Mouse (Mus musculus) urinary bladder, adult 18-20 months (tissue): ENCODE data around the gene Mmp2.

Source experiments
- DNase-seq, 2 experiments: peaks; one replicate each; pipeline ENCODE4 v3.0.0; 2022; ENCODE audit warnings: low spot score in 2 of 2, mixed read lengths in 2 of 2

Gene Mmp2

GRCm38 (mm10) chr8:92895053-92895452 lies 68.0 kb downstream of the Mmp2 start:
- DNase-seq, result peak in 1 of 2 experiments; percentile 25

GRCm38 (mm10) chr8:92896056-92896455 lies 69.0 kb downstream of the Mmp2 start:
- DNase-seq, result no peak

GRCm38 (mm10) chr8:92896611-92897010 lies 69.5 kb downstream of the Mmp2 start:
- no peak for DNase-seq

GRCm38 (mm10) chr8:92897794-92898193 lies 70.7 kb downstream of the Mmp2 start:
- DNase-seq, result no peak

- no peak for DNase-seq
These were observed 72.5 kb downstream of the Mmp2 start for GRCm38 (mm10) chr8:92899590-92899989.

- no peak for DNase-seq
These were observed 74.0 kb downstream of the Mmp2 start, which contains the start of gene Capns2 for GRCm38 (mm10) chr8:92901107-92901506. Gene Capns2 (plus strand): TSS chr8:92901407.

- DNase-seq, result no peak
These were observed 75.9 kb downstream of the Mmp2 start for GRCm38 (mm10) chr8:92902981-92903380.
